Mouse (Mus musculus) heart, embryonic 14.5 days (tissue): Measurements from ENCODE around the gene Sema6b. TPM values are rescaled to one million over a fixed set of nuclear protein-coding genes. Genes with fewer than 3 reads are reported as not detected.
A peak's percentile ranks its signal among the peaks of the same experiment; 100 is the strongest.

ENCODE experiments used
- ATAC-seq: fragments of 200-750 bp; cut with Nextera tagmentation; 2 replicates; pipeline ENCODE4 v1.8.0; 2017; ENCODE audit warnings: low read depth, moderate TSS enrichment; ENCODE audit not compliant: insufficient number of reproducible peaks, insufficient read depth, low FRiP score
- H3K27ac ChIP-seq, 2 experiments: fragments of 200-500 bp in 1 of 2; fragments of 300-500 bp in 1 of 2; sonication (generic) in 1 of 2; replicated peaks in 1 of 2; 2 replicates each; pipeline ENCODE4 v1.5.1; 2012 to 2014; ENCODE audit warnings: low read depth in 2 of 2, low read length in 2 of 2, control low read depth in 1 of 2, mild to moderate bottlenecking in 1 of 2, mixed read lengths in 1 of 2; ENCODE audit not compliant: control insufficient read depth in 1 of 2, insufficient read depth in 1 of 2
- H3K27me3 ChIP-seq: fragments of 300-500 bp; sonication (generic); 2 replicates; pipeline ENCODE4 v1.6.1; 2014; ENCODE audit warnings: mild to moderate bottlenecking, low read length, control low read depth; ENCODE audit not compliant: control insufficient read depth, insufficient read depth
- H3K36me3 ChIP-seq: fragments of 300-500 bp; sonication (generic); 2 replicates; pipeline ENCODE4 v1.6.1; 2014; ENCODE audit warnings: mild to moderate bottlenecking, control low read depth, low read length, mixed read lengths; ENCODE audit not compliant: control insufficient read depth, insufficient read depth
- H3K4me1 ChIP-seq, 2 experiments: fragments of 200-500 bp in 1 of 2; fragments of 300-500 bp in 1 of 2; sonication (generic) in 1 of 2; 2 replicates each; pipeline ENCODE4 v1.6.1; 2012 to 2014; ENCODE audit warnings: low read length in 2 of 2, control low read depth in 1 of 2, mixed read lengths in 1 of 2; ENCODE audit not compliant: control insufficient read depth in 2 of 2, insufficient read depth in 2 of 2
- H3K4me2 ChIP-seq: fragments of 300-500 bp; sonication (generic); 2 replicates; pipeline ENCODE4 v1.6.1; 2014; ENCODE audit warnings: mild to moderate bottlenecking, low read length
- H3K4me3 ChIP-seq, 2 experiments: fragments of 200-500 bp in 1 of 2; fragments of 300-500 bp in 1 of 2; sonication (generic) in 1 of 2; 2 replicates each; pipeline ENCODE4 v1.5.1; 2012 to 2014; ENCODE audit warnings: low read length in 2 of 2, mild to moderate bottlenecking in 2 of 2, control low read depth in 1 of 2, low read depth in 1 of 2, moderate library complexity in 1 of 2; ENCODE audit not compliant: control insufficient read depth in 1 of 2, insufficient read depth in 1 of 2
- H3K9ac ChIP-seq: fragments of 300-500 bp; sonication (generic); 2 replicates; pipeline ENCODE4 v1.6.1; 2014; ENCODE audit warnings: mild to moderate bottlenecking, low read length
- H3K9me3 ChIP-seq: fragments of 300-500 bp; sonication (generic); 2 replicates; pipeline ENCODE4 v1.6.1; 2016; ENCODE audit warnings: low read length, control low read depth; ENCODE audit not compliant: control insufficient read depth
- WGBS: fragments of 180-500 bp; shearing (Covaris S2); extraction: QIAGEN DNeasy Blood & Tissue Kit; methylation state at CpG from one replicate; pipeline ENCODE4 v1.1.7; 2014; 5-methylcytosine and 5-hydroxymethylcytosine counted together
- polyA plus RNA-seq: library from polyadenylated mRNA; unstranded; fragments of >200 nt; fragmentation: Nextera tagmentation; extraction: Ambion mirVana; gene quantifications from 2 replicates; pipeline ENCODE4 v1.2.1, GENCODE M21; 2014

Sema6b gene
- polyA plus RNA-seq, 1 experiment from 2014 or later, result 0.85 TPM

- Histone ChIP-seq H3K9ac (peak within 1 kb of the TSS; percentile 21; the same call in 1 of the 2 replicates), H3K4me1 (peaks cover 15 to 17% of the 10 kb centered on the region in 2 experiments), H3K9me3 (peaks cover 3% of the 10 kb centered on the region), H3K27ac (no peak within 1 kb of the TSS), H3K4me2 (peak within 1 kb of the TSS; percentile 66), H3K27me3 (peaks cover 54% of the 10 kb centered on the region), H3K4me3 (peak within 1 kb of the TSS; percentile 25 to 28; a peak in 3 of 4 replicates), H3K36me3 (no peaks in the 10 kb centered on the region)
- WGBS, result 2% methylated on average over 27 of the region's 27 CpGs
- no peak for ATAC-seq
These were observed 22.9 kb downstream of the Sema6b start, which contains the start of gene Plin5 for GRCm38 (mm10) chr17:56117251-56117710. Plin5 (minus strand) TSS chr17:56117596.

GRCm38 (mm10) chr17:56116193-56116592 lies 23.9 kb downstream of the Sema6b start:
- Histone ChIP-seq H3K27ac (no peak overlapping the region), H3K9ac (no peak overlapping the region), H3K4me3 (no peak overlapping the region), H3K27me3 (peaks cover 43% of the 10 kb centered on the region), H3K9me3 (no peaks in the 10 kb centered on the region), H3K4me2 (no peak overlapping the region), H3K4me1 (peaks cover 15 to 17% of the 10 kb centered on the region in 2 experiments), H3K36me3 (no peaks in the 10 kb centered on the region)
- no peak for ATAC-seq
- WGBS, result 68% methylated on average over 10 of the region's 10 CpGs

- Histone ChIP-seq H3K36me3 (no peaks in the 10 kb centered on the region), H3K27me3 (peaks cover 16% of the 10 kb centered on the region), H3K27ac (no peak overlapping the region), H3K4me3 (no peak overlapping the region), H3K4me1 (peaks cover 6 to 19% of the 10 kb centered on the region in 2 experiments), H3K4me2 (no peak overlapping the region), H3K9me3 (no peaks in the 10 kb centered on the region), H3K9ac (no peak overlapping the region)
- ATAC-seq, result no peak
- 60% methylated on average over 3 of the region's 3 CpGs for WGBS
These were observed 27.4 kb downstream of the Sema6b start for GRCm38 (mm10) chr17:56112743-56113142.

GRCm38 (mm10) chr17:56111864-56112263 lies 28.3 kb downstream of the Sema6b start:
- Histone ChIP-seq H3K9ac (no peak overlapping the region), H3K4me2 (no peak overlapping the region), H3K4me3 (no peak overlapping the region), H3K36me3 (no peaks in the 10 kb centered on the region), H3K27me3 (peaks cover 9% of the 10 kb centered on the region), H3K27ac (no peak overlapping the region), H3K9me3 (no peaks in the 10 kb centered on the region), H3K4me1 (peaks cover 2 to 14% of the 10 kb centered on the region in 2 experiments; a peak in 3 of 4 replicates)
- no peak for ATAC-seq
- 45% methylated on average over 5 of the region's 5 CpGs for WGBS

GRCm38 (mm10) chr17:56111021-56111420 lies 29.1 kb downstream of the Sema6b start:
- H3K4me3 ChIP-seq, result no peak overlapping the region

GRCm38 (mm10) chr17:56110571-56110970 lies 29.6 kb downstream of the Sema6b start:
- no peak overlapping the region for H3K27ac ChIP-seq
- H3K27me3 ChIP-seq, result no peaks in the 10 kb centered on the region; the same call in 1 of the 2 replicates
- H3K4me3 ChIP-seq, result no peak overlapping the region
- H3K9ac ChIP-seq, result no peak overlapping the region
- H3K4me2 ChIP-seq, result no peak overlapping the region
- WGBS, result 77% methylated on average over 4 of the region's 4 CpGs
- H3K9me3 ChIP-seq, result no peaks in the 10 kb centered on the region
- no peak for ATAC-seq
- H3K4me1 ChIP-seq, result peaks cover 2 to 14% of the 10 kb centered on the region in 2 experiments; a peak in 3 of 4 replicates
- no peaks in the 10 kb centered on the region for H3K36me3 ChIP-seq

More at GRCm38 (mm10) chr17:56111021-56111420, 29.1 kb downstream of the Sema6b start:
- no peak for ATAC-seq
- Histone ChIP-seq H3K36me3 (no peaks in the 10 kb centered on the region), H3K4me1 (peaks cover 2 to 14% of the 10 kb centered on the region in 2 experiments; a peak in 3 of 4 replicates), H3K9ac (no peak overlapping the region), H3K9me3 (no peaks in the 10 kb centered on the region), H3K27me3 (peaks cover 3% of the 10 kb centered on the region; the same call in 1 of the 2 replicates), H3K4me2 (no peak overlapping the region), H3K27ac (no peak overlapping the region)
- 76% methylated on average over 1 of the region's 1 CpGs for WGBS

GRCm38 (mm10) chr17:56109219-56110051 lies 30.7 kb downstream of the Sema6b start, which contains the start of gene Plin4:
Plin4 (minus strand) TSS chr17:56109803.
- Histone ChIP-seq H3K36me3 (no peaks in the 10 kb centered on the region), H3K9me3 (no peaks in the 10 kb centered on the region), H3K4me2 (no peak within 1 kb of the TSS), H3K27me3 (no peaks in the 10 kb centered on the region), H3K4me3 (no peak within 1 kb of the TSS), H3K27ac (0 out of 4 replicates have a peak within 1 kb of the TSS, but pooled peaks of 1 of the 2 experiments have one; percentile 19), H3K4me1 (peaks cover 2 to 14% of the 10 kb centered on the region in 2 experiments; a peak in 3 of 4 replicates), H3K9ac (0 out of 2 replicates have a peak within 1 kb of the TSS, but pooled peaks have one; percentile 1)
- 46% methylated on average over 10 of the region's 10 CpGs for WGBS
- peak; percentile 69 for ATAC-seq
